Mouse (Mus musculus) mouse trophoblast stem cell (cell line): ENCODE data around the gene Atp9a.

ENCODE experiments used
- in situ Hi-C, 2 experiments: fragments of 300-500 bp; cut with MseI, MboI; formaldehyde crosslinking; loops; 2 replicates in 1 of 2; 3 replicates in 1 of 2; pipeline ENCODE4 v1.15.1; 2025

Gene Atp9a

DNA sequence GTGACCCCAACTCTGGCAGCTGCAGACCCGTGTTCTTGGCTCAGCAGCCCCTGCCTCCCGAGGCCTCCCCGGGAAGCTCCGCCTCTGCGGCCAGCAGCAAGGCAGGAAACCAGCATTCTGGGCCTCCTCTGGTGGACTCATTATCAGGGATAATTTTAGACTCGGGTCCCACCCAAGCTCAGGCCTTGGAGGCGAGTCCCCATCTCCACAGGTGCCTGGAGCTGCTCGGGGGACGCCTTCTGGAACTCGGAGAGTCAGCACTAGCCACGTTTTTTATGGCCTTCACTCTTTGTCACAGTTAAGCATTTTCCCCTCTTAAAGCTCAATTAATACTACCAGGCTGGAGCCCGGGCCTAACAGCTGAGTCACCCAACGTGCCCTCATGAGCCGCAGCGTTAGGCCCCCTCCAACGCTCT is 137.5 kb downstream of the Atp9a start:
- in situ Hi-C loops, result no loop called here

DNA sequence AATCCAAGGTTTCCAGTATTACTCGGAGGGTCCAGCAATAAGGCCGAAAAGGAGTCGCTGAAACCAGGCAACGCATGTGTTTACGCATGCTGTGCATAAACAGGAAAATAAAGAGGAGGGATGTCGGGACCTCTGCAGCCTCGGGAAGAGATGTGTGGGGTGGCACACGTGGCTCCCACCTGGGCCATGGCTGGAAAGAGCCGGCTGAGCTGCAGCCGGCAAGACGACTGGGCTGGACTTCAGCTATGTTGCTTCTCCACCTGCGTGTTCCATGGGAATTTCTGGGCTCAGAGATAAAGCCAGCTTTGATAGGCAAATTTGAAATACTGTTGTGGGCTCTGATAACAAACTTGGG is 139.8 kb downstream of the Atp9a start:
- in situ Hi-C loops, result no loop called here

DNA sequence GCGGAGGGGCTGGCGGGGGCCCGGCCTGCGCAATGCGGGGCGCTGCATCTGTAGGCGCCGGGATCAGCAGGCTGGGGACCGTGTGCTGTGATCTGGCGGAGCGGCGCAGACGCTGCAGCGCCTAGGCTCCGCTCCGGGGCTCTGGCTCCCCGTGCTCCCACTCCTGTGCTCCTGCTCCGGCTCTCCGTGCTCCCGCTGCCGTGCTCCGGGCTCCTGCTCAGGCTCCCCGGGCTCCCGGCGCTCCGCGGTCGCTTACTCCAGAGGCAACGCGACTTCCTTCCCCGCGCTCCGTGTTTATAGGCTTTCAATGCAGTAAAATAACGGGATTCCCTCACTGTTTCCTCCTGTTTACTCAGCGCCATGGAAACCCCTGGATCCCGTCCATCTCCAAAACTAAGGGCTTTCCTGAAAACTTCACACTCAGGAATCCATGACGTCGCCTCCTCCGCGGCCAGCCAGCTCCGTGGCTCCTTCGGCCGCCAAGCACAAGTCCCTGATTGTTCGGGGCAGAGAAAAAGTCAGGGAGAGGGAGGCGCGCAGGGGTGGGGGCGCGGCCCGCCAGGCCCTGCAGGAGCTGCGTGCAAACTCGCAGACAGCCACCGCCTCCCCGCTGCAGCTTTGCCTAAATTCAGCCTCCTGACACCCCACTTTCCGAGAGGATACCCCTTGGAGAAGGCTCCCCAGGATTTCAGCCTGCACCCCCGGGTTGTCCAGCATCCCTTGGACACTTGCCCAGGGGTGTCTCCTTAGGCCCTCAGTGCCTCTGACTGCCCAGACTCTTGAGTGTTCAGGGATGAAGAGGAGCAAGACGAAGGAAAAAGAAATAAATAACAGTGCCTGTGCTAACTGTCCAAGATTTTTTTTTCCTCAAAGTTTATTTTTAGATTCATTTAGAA is 140.5 kb downstream of the Atp9a start, which contains the start of gene Nfatc2:
Gene Nfatc2, minus strand, starts transcription at position 167 of the 896 bp plus-strand sequence.
- in situ Hi-C loops, result no loop called here

DNA sequence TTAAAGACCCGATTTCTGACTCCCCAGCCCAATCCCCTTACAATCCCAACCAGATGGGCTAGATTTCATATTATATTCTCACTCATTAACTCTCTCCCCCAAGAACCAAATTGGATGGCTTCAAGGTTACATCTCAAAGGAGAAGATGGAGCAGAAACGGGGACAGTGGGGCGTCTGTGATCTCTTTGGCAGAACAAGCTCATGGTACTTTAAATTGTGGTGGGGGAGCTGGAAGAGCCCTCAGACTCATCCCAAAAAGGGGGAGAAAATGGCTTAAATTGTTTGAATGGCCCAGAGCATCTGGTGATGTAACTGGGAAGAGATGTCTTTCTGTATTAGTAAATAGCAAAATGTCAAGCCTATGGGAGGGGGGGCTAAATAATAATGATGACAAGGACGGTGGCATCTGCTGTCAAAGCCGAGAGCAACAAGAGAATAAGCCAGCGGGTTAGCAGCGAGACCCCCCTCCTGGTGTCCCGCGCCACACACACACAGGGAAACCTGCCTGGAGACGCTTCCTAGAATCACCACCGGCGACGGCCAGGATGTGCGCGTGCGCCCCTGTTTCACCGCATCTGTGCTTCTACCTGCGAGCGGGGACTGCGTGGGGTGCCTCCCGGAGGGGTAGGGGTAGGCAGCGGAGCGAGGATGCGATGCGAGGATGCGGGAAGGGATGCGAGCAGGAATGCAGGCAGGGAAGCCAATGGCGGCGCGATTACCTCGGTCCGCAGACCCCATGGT is 141.3 kb downstream of the Atp9a start:
- in situ Hi-C loops, result no loop called here

DNA sequence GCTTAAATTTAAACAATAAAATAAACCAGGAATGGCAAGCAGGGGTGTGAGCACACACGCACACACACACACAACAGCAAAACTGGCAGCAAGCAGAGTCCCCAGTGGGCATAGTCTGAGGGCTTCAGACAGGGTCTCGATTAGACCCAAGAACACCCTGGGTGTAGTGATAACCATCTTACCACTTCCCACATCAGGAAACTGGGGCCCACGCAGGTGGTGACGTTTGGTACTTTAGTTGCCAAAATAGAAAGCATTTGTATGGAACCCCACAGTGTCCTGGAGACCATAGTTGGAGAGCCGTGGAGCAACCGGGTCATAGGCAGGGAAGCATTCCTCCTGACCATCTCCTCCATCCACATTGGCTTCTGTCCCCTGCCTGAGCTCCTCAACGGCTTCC is 146.5 kb downstream of the Atp9a start:
- in situ Hi-C loops, result no loop called here

DNA sequence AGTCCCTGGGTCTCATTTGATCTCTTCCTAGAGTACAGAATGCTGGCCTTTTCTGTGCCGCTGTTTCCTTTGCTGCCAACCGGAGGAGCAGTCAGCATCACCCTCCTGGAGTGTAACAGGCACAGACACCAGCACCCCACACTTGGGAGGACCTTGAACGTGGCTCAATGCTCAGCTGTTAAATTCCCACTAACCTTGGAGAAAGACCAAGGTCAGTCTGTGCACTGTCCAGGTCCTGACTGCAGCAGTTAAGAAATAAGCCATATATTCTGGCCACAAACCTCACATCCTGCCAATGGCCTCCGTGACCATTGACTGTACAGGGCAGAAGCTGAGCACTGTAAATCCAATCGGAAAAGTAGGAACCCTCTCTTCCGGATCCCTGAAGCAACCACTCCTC is 148.5 kb downstream of the Atp9a start:
- in situ Hi-C loops, result no loop called here

DNA sequence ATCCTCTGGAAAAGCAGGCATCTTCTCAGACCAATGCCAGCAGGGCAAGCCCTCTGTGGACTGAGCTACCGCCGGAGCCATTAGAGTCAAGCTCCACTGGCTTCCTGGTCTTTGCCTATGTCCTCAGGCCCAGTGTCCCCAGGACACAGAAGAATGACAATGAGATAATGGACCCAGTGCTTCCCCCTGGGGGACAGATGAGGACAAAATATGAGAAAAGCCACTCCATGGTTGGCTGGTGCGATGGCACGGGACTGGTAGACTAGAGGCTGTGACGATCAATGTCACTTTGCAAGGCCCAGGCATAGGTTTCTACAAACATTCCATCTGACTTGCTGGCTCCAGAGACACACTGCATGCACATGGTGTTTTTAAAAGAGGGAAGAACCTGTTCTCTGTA is 149.2 kb downstream of the Atp9a start:
- in situ Hi-C loops, result no loop called here

DNA sequence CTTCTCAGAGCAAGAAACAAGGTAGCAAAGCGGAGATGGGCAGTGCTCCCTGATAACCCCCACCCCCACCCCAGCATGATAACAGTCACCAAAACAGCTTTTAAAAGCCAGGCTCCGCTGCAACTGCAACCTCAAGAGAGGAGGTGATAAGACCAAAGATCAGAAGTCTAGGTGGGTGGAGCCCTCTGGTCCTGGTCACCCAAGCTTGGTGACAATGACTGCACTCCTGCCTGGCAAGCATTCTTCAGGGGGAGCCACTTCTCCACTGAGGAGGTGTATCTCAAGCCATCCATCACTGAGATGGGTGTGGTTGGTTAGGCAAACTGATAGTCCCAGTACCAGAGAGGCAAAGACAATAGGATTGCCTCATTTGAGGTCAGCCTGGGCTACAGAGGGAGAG is 151.1 kb downstream of the Atp9a start:
- in situ Hi-C loops, result no loop called here

DNA sequence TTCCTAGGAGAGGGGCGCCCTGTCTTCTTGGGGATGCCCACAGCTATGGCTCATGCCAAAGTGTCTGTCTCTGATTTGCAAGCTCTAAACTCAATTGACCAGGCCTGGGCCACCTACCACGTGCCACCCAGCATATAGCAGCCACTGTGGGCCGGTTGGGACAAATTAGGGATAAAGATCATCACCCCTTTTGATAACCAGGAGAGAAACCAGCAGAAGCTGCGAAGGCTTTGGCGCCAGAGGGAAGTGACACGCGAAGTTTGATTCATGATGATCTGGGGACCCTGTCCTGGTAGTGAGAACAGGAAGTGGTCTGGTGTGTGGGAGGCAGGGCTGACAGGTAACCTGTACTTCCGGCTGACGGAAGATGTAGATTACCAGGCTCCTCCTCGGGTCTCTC is 151.7 kb downstream of the Atp9a start:
- in situ Hi-C loops, result no loop called here

DNA sequence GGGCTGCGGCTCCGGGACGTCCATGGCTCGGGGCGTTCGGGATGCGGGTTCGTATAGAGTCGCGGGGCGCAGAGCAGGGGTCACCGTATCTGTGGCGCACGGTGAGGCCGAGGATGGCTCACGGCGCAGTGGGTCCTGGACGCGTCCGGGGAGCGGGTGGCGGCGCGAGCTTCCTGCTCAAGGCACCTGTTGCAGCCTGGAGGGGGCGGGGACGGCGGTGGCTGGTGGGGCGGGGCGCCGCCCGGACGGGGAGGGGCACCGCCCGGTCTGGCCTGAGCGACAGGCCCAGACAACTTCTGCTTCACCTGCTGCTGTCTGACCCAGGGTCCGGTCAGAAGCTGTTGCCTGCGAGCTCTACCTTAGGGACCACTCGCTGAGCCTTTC is 152.0 kb downstream of the Atp9a start:
- in situ Hi-C loops, result no loop called here

DNA sequence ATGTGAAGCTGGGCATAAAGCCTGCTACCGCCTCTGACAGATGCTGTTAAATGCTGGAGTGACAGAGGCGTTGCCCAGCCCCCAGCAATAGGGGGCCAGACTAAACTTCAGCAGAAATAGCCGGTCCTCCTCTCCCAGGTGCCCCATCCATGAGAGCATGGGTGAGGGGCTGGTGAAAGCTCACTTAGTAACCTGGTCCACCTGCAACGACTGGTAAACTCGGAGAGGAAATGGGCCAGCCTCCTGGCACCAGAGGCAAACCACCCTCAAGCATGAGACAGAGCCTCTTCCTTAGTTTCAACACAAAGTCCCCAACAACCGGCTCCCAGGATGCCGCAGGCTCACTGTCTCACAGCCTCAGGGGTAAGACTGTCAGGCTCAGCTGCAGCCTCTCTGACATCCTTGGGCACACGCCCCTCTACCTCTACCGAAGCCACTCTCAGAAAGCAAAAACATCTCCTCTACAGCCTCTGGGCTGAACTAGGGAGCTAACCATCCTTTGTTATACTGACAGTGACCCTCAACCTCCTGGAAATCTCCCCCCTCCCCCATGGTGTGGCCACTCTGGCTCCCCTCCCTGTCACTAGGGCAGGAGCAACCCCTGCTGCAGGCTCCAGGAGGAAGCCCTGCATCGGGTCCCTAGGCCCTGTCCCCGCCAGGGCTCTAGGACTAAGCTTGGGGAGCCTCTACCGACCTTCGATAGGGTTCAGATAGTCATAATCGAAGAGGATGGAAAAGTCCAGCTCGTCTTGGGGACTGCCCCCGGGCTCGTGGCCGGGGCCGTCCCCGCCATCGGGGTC is 152.6 kb downstream of the Atp9a start:
- in situ Hi-C loops, result no loop called here

DNA sequence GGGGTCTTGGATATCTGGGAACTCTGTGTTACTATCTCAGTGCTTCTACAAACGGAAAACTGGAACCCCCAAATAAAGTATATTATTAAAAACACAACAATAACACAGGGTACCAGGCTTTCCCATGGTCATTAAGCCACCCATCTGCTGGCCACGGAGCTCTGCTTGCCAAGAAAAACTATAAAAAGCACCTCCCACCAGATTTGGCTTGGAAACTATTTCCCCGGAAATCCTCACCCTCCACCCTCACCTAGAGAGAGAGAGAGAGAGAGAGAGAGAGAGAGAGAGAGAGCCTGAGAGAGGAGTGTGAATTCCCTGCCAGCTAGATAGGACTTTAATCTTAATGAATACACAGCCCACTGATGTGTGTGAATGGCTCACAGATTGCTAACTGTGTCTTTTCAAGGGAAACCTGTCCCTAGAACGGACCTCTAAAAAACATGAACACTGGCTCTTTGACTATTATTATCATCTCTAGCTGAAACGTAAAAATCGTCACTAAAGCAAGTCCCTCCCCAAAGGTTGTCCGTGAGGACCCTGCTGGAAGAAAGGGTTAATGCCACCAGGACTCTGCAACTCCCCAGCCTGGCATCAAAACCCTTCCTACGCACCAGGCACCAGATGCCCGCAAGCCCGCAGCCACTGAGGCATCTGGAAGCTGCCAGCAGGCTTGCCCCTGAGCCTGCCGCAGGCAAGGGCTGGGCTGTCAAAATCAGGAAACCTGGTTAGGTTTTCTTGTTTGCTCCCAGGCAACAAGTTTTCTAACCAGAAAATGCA is 153.4 kb downstream of the Atp9a start:
- in situ Hi-C loops, result no loop called here

DNA sequence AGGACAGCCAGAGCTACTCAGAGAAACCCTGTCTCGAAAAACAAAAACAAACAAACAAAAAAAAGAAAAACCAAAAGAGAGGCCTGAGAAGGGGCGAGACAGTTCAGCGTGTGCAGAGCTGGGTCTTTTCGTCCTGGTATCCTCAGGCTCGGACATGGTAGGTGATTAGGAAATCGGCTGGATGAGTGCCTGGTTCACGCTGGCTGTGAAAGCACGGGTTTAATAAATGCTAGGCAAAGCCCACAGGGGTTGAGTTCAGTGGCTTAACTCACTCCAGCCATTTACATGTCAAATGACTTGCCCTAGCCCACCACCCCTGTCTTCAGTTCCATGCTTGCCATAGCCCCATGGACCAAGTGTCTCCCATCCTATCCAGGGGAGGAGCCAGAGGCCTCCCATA is 155.1 kb downstream of the Atp9a start:
- in situ Hi-C loops, result no loop called here

DNA sequence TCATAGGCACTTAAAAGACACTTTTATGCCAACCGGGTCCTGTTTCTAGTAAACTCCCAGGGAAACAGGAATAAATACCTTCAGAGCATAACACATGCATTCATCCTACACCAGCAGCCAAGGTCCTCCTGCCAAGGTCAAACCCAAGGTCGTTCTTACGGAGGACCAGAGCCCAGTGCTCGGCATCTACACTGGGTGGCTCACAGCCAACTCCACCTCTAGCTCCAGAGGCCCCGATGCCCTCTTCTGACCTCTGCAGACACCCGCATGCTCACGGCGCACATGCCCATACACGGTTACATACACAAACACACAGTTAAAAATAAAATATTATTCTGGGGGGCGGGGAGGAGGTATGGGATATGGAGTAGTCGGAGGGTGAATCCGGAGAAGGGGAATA is 155.7 kb downstream of the Atp9a start:
- in situ Hi-C loops, result no loop called here

DNA sequence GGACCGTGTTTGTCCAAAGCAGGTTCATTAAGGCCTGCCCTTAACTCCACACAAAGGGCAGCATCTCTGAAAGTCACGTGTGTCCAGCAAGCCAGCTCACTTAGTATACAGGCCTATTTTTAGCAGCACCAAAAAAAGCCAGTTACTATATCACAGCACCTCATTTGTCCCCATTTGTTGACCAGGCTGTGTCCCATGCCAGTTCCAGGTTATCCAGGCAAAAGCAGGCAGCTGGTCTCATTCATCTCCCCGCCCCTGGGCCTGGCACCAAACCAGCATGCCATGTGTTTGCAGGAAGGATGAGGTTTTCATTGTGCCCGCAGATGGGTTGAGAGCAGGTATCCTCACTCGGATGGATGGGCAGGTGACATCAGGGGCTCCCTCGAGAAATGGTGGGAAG is 157.4 kb downstream of the Atp9a start:
- in situ Hi-C loops, result loop anchor here in 1 of 2 experiments (5.0 kb wide), 1 partner anchor 58 kb away; no protein-coding TSS in a partner anchor
